Mouse (Mus musculus) frontal cortex, postnatal 10 days (tissue): Measurements from ENCODE around the gene Bbs9.

ENCODE experiments used
- DNase-seq, 2 experiments: peaks; one replicate each; pipeline ENCODE4 v3.0.0; 2022; ENCODE audit warnings: low spot score in 2 of 2, mixed read lengths in 1 of 2

The Bbs9 gene

DNA sequence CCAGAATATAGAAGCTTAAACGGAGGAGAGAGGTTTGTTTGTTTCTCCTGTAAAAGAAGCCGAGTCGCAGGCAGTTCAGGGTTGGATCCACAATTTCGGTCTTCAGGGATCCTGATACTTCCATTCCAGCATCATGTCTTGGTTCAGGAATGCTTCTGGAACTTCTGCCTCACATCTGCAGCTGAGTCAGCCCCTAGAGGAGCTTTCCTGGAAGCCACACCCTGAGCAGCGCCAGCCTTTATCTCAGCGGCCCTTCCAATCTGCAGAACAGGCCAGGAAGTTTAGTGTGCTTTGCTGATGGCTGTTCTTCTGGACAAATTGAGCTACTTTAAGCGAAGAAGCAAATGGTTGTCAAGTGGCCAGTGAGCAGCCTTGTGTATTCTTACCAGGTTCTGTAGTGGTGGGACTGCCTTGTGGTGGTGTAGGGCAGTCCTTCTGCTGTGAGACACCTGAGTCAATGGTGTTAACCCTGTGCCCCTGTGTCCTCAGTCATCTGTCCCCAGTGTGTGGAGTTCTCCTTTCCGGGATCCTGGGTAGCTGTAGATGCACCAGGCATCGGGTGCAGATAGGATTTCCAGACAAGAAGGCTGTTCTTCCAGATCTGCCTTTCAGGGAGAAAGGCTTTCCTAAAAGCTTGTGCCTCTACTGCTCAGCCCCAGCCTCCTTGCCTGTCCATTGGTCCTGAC lies 157.4 kb downstream of the Bbs9 start:
- DNase-seq: no peak

DNA sequence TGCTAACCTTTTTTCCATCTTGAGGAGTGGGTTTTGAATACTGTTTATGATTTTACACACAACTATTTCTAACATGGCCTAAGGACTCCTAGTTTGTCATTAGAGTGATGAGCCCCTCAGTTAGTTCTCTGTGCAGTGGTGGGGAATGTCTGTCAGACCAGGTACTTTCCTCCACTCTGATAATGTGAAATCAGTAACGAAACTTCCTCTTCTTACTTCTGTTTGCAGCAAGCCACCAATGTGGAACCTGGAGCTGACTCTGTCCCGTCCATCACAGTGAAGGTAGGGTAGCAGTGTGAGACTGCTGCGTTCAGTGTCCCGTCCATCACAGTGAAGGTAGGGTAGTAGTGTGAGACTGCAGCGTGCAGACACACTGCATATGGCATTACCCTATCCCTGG lies 163.0 kb downstream of the Bbs9 start:
- DNase-seq: no peak

DNA sequence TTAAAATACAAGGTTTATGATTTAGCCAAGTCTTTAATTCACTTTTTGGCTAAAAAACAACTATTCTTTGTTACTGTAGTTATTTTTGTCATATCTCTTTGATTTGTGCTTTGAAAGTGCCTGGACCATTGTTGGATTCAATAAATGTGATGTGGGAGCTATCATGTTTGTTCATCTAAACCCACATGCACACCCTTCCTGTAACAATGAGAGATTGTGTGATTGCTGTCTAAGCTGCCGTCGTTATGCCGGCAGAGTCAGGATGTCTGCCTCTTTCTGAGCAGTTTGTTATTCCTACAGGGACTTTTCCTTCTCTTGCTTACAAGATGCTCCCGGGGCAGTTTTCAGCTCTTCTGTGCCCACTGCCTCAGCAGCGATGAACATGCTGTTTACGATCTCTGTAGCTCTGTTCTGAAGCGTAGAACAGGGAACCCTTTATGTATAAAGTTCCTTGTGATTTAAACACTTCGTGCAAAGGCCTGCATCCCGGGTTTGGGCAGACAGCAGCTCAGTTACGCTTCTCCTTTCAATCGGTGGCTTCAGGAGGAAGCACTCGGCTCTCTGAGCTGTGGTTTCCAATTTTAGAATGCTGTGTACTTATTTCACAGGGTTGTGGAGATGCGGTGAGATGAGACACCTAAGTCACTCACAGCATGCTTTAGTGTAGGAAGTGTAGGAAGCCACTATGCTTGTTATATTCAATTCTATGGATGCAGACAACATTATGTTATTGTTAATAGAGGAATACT lies 165.3 kb downstream of the Bbs9 start:
- DNase-seq: no peak

- no peak for DNase-seq
These were observed 170.4 kb downstream of the Bbs9 start for GRCm38 (mm10) chr9:22645844-22646390.

DNA sequence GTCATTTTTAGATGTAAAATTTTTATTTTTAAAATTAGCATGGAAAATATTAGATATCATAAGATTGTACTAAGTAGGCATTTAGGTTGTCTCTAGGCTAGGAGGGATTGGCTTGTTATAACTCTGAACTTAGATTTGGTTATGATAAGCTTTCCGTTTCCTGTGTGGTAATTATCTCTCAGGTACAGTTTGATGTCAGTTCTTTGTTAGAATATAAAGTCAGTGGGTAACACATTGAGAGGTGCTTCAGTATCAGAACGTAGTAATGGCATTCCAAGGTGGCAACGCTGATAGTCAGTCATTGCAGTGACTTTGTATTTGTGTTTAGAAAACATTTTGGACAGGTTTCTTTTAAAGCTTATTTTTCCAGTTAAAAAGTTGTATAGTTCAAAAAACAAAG lies 170.9 kb downstream of the Bbs9 start:
- DNase-seq: no peak

DNA sequence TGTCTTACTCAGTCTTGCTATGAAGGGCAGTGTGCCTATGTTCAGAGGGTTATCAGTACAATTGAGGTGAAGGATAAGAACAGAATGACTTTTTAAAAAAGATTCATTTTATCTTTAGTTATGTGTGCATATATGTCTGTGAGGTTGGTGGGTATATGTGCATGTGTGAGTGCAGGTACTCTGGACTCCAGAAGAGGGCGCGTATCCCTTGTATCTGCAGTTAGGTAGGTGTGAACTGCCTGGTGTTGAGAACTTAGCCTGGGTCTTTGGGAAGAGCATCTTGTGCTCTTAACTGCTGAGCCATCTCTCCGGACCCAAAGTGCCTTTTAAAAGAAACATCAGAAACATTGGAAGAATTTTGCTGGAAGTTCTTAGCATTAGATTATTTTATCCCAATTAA lies 172.6 kb downstream of the Bbs9 start:
- no peak for DNase-seq

DNA sequence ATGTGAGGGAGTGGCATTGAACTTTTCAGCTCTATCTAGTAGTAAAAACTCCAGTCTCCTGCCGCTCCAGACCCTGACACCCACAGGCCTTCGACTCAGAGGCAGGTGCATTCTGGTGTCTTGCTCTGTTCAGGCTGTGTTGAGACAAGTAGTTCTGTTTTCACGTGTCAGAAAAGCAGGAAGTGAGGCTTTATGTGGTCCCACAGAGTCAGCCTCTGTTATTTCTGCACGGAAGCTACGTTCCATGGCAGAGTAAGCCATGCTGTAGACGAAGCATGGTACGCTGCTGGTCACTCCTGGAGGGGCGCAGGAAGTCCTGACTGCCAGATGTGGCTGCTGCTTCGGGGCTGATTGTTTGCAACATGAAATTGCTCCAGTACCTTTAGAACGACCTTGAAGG lies 174.1 kb downstream of the Bbs9 start:
- no peak for DNase-seq

DNA sequence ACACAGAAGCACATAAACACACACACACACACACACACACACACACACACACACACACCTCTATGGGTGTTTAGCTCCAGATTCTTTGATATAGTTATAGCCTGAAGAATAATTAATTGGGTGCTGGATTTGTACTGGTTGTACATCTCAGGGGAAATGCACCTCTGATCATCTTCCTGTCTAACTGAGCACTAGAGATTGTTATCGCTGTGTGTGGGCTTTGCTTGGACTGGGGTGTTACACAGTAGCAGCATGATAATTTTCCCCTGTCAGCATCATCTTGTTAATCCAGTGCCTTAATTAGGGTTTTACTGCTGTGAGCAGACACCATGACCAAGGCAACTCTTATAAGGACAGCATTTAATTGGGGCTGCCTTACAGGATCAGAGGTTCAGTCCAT lies 175.3 kb downstream of the Bbs9 start:
- no peak for DNase-seq

GRCm38 (mm10) chr9:22651619-22652018 lies 176.1 kb downstream of the Bbs9 start:
- DNase-seq: no peak

DNA sequence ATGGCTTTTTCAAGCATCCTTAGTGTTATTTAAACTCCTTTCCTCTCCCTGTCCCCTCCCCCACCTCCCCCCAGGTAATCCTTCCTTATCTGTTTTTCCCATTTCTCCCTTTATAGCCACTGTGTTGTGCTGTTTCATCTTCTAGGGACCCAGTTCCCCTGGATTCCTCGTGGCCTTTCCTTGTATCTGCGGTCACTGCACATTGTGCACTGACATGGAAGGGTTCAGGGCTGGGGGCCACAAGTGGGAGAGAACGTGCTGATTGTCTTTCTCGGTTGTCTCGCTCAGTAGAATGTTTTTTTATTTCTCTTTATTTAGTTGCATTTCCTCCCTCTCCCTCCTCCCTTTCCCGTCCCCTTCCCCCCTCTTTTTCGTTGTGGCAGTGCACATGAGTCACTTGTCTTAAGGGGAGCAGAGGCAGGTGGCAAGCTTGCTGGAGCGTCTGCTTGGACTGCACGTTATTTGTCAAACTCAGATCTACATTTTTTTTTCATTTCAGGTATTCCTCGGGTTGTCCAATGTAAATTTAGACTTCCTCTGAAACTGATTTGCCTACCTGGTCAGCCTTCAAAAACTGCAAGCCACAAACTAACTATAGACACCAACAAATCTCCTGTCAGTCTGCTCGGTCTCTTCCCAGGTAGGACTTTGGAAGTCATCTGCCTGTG lies 179.3 kb downstream of the Bbs9 start:
- no peak for DNase-seq

GRCm38 (mm10) chr9:22657216-22657615 lies 181.7 kb downstream of the Bbs9 start:
- DNase-seq: no peak

- no peak for DNase-seq
These were observed 189.6 kb downstream of the Bbs9 start for GRCm38 (mm10) chr9:22665155-22665554.

GRCm38 (mm10) chr9:22672937-22673336 lies 197.4 kb downstream of the Bbs9 start:
- DNase-seq: no peak

DNA sequence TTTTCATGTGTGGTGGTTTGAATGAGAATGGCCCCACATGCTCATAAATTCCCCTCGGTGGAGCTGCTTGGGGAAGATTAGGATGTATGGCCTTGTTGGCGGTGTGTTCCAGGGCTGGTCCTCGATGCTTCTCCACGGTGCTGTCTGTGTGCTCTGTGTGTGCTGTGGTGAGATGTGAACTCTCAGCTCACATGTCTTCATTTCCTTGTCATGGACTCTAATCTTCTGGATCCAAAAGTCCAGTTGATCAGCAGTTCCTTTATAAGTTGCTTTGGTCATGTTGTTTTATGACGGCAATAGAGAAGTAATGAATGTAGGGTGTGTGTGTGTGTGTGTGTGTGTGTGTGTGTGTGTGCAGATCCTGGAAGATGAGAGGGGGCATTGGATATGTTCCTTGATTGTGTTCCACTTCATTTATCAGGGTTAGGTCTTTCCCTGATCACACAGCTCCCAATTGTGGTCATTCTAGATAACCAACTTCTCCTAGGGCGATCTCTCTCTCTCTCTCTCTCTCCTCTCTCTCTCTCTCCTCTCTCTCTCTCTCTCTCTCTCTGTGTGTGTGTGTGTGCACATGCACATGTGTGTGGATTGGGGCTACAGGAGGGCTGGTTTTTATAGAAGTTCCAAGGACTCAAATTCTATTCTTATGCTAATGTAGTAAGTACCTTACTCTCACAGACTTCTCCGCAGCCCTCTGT lies 201.8 kb downstream of the Bbs9 start:
- DNase-seq: no peak

- no peak for DNase-seq
These were observed 202.5 kb downstream of the Bbs9 start for GRCm38 (mm10) chr9:22677997-22678396.

GRCm38 (mm10) chr9:22678496-22678895 lies 203.0 kb downstream of the Bbs9 start:
- DNase-seq: no peak

DNA sequence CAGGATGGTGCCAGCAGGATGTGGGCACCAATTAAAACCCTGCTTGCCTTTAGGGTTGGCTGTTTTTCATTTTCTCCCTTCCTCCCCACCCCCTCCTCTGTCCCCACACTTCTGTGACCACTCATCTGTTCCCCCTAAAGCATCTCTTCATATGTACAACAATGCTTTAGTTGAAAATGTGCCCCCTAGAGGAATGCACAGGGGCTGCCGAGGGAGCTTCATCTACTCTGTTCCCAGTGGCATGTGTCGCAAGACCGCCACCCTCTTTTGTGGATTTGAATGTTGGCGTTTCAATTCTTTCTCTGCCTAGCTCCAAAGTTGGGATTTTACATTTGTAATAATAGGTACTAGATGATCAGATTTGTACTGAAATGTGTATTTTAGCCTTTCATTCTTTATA lies 204.0 kb downstream of the Bbs9 start:
- no peak for DNase-seq

GRCm38 (mm10) chr9:22680031-22680430 lies 204.5 kb downstream of the Bbs9 start:
- no peak for DNase-seq

DNA sequence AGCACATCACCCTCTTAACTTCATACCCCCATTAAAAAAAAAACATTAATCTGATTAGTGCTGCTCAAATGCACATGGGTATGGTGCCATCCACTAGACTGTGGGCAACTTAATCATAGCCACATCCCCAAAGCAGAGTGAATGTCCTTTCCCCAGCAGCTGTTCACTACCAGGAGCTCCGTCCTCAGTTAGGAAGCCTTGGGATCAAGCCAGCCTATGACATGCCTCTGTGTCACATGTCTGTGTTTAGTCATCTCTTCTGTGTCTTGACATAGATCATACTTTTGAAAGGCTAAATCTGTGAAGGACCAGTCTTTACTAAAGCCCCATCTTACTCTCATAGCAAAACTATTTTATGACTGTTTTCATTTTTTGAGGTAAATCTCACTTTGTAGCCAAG lies 205.0 kb downstream of the Bbs9 start:
- no peak for DNase-seq

- DNase-seq: no peak
These were observed 208.3 kb downstream of the Bbs9 start for GRCm38 (mm10) chr9:22683786-22684185.

DNA sequence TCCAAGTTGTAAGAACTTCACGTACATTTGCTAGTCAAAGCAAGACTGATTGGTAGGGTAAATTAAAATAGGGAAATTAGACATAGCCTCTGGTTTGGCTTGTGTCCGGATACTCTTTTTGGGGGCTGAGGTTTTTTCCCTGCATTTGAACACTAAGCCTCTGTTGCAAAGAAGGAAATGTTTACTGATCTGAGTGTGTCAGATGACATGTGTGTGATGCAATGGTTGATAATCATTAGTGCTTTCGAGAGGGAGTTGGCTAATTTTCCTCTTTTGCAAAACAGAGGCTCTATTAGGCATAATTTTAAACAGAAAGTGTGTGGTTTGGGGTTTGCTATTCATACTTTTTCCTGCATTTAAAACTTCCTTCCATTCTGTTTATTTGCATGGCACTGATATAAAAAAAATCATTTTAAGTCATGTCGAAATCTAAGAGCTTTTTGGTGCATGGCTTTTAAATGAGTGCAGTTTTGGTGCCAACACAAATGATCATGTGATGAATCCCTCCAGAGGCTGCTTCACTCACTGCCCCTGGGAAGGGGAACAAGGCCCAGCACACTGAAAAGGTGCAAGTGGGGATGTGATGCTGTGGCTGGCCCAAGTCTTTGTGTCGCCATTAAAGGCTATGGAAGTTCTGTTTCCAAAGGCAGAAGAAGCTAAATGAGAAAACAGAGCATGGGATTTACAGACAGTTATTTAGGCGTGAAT lies 211.4 kb downstream of the Bbs9 start:
- DNase-seq: no peak
